In genomic region chr4:136816701-136817100, GRCm38 (mm10) we compare ENCODE assay signal across 8 mouse cellular contexts. TPM values are rescaled to one million over a fixed set of nuclear protein-coding genes. Genes with fewer than 3 reads are reported as not detected.
DNase-seq lines count a peak whose midpoint lies in the region; ATAC-seq lines count a peak whose summit lies in the region.
"Had no signal": no experiment of that assay in that cellular context is flagged by ENCODE, and none has a peak within 500 bp of the region (broad histone marks: within the 10 kb centered on the region; RNA-seq: fewer than 3 reads in every experiment).

No protein-coding gene starts in this region.

- peak overlapping the region; percentile 65 for H3K27ac ChIP-seq in forebrain, embryonic 15.5 days (replicated peaks)

- H3K9ac ChIP-seq in forebrain, embryonic 15.5 days (replicated peaks) = no peak overlapping the region
- H3K9ac ChIP-seq: liver, postnatal 0 days had no signal

- H3K9me3 ChIP-seq in forebrain, embryonic 15.5 days = no peaks in the 10 kb centered on the region

- 6% methylated on average over 7 of the region's 7 CpGs for WGBS in forebrain, embryonic 15.5 days

- ATAC-seq in forebrain, embryonic 15.5 days (replicated peaks) = peak; percentile 86
- ATAC-seq: liver, postnatal 0 days had no signal

- H3K27me3 ChIP-seq in forebrain, embryonic 15.5 days = no peaks in the 10 kb centered on the region

- DNase-seq in retina, postnatal 1 day = peak; percentile 94
- DNase-seq in retina, embryonic 14.5 days (ENCODE audit: low spot score) = no peak
- DNase-seq in layer of hippocampus, postnatal 10 days (ENCODE audit: low spot score in 2 of 2) = peak; percentile 70 to 80
- DNase-seq in thymus, postnatal 25 days = peak; percentile 88
- DNase-seq in urinary bladder, postnatal 4 days (ENCODE audit: low spot score in 2 of 2) = no peak
- no peak for DNase-seq in spleen, postnatal 14 days (ENCODE audit: low spot score in 2 of 2)
- DNase-seq: liver, postnatal 0 days had no signal

- peaks cover 52% of the 10 kb centered on the region for H3K4me1 ChIP-seq in forebrain, embryonic 15.5 days

- no peak overlapping the region for H3K4me3 ChIP-seq in forebrain, embryonic 15.5 days

- H3K36me3 ChIP-seq in forebrain, embryonic 15.5 days = no peaks in the 10 kb centered on the region

- no peak overlapping the region for H3K4me2 ChIP-seq in forebrain, embryonic 15.5 days (replicated peaks)

RNA-seq across cellular contexts. Expression of gene Ephb2, which starts 19.1 kb away (rescaled TPM):
- polyA plus RNA-seq in forebrain, embryonic 15.5 days (2015; fragmentation: Nextera tagmentation; extraction: Ambion mirVana) = 18.9 and 20.4 TPM in 2 replicates
- 10 to 100 TPM; 55.1 to 57.0 TPM for total RNA-seq in layer of hippocampus, postnatal 10 days (2021)

Comparison
In these comparisons a context has a peak if more than half of its experiments do, and no peak if none do; other contexts are left out.
1. DNase-seq: peak in retina, postnatal 1 day (single experiment), layer of hippocampus, postnatal 10 days (2 of 2) and thymus, postnatal 25 days (single experiment); none in retina, embryonic 14.5 days (single experiment), urinary bladder, postnatal 4 days (0 of 2) and spleen, postnatal 14 days (0 of 2).